Mouse (Mus musculus) testis, adult 2 months (tissue): ENCODE results near the gene Gm9945.

Experiments used
- CTCF ChIP-seq: fragments of 200-500 bp; IDR thresholded peaks from 2 replicates; pipeline ENCODE4 v1.5.1; 2012; ENCODE audit warnings: low read depth, mild to moderate bottlenecking, inconsistent platforms, low read length, moderate library complexity; ENCODE audit not compliant: control insufficient read depth, insufficient read depth, insufficient replicate concordance
- POLR2A ChIP-seq: fragments of 200-500 bp; IDR thresholded peaks from 2 replicates; pipeline ENCODE4 v1.6.1; 2012; ENCODE audit warnings: low read depth, mild to moderate bottlenecking, inconsistent platforms, low read length, moderate library complexity; ENCODE audit not compliant: control insufficient read depth

DNA sequence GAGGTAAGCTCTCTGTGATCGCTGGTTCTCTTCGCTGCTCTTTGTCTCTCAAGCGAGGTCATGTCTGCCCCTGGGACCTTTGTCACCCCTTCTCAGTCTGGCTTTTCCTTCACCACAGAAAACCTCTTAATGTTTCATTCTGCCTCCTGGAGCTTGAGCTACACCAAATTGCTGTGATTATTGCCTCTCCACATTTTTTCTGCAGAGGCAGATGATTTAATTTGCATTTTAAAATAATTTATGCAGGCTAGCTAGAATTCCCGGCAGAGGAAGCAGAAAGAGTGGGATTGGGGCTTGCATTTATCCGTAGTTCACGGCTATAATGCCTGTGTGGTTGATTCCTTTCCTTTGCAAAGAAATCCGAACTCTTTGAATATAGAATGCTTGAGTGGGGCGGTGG, 4.3 kb upstream of the Gm9945 start:
- TF ChIP-seq CTCF (no peak), POLR2A (no peak)
